Mouse (Mus musculus) stomach, postnatal 0 days (tissue): ENCODE data around the gene Pole2. TPM values are rescaled to one million over a fixed set of nuclear protein-coding genes. Genes with fewer than 3 reads are reported as not detected.

ENCODE experiments used
- ATAC-seq: fragments of 200-750 bp; cut with Nextera tagmentation; 2 replicates; pipeline ENCODE4 v1.8.0; 2017; ENCODE audit not compliant: low FRiP score, low TSS enrichment
- DNase-seq: peaks from one replicate; pipeline ENCODE4 v3.0.0-alpha.2; 2016; ENCODE audit warnings: low spot score
- H3K27ac ChIP-seq: fragments of 300-500 bp; sonication (generic); replicated peaks from 2 replicates; pipeline ENCODE4 v1.5.1; 2014; ENCODE audit warnings: mild to moderate bottlenecking, control low read depth
- H3K27me3 ChIP-seq: fragments of 300-500 bp; sonication (generic); 2 replicates; pipeline ENCODE4 v1.6.1; 2014; ENCODE audit warnings: low read length; ENCODE audit not compliant: control insufficient read depth, insufficient read depth
- H3K36me3 ChIP-seq: fragments of 300-500 bp; sonication (generic); 2 replicates; pipeline ENCODE4 v1.6.1; 2014; ENCODE audit warnings: low read length, mixed read lengths; ENCODE audit not compliant: control insufficient read depth, insufficient read depth
- H3K4me1 ChIP-seq: fragments of 300-500 bp; sonication (generic); replicated peaks from 2 replicates; pipeline ENCODE4 v1.6.1; 2014; ENCODE audit warnings: antibody characterized with exemption; ENCODE audit not compliant: control insufficient read depth, insufficient read depth
- H3K4me2 ChIP-seq: fragments of 300-500 bp; sonication (generic); replicated peaks from 2 replicates; pipeline ENCODE4 v1.6.1; 2014; ENCODE audit warnings: low read depth, mild to moderate bottlenecking, control low read depth, moderate library complexity
- H3K4me3 ChIP-seq: fragments of 300-500 bp; sonication (generic); 2 replicates; pipeline ENCODE4 v1.5.1; 2014; ENCODE audit warnings: low read depth, low read length, control low read depth
- H3K9ac ChIP-seq: fragments of 300-500 bp; sonication (generic); 2 replicates; pipeline ENCODE4 v1.6.1; 2014; ENCODE audit warnings: mild to moderate bottlenecking, low read length, control low read depth, mixed read lengths
- H3K9me3 ChIP-seq: fragments of 300-500 bp; sonication (generic); 2 replicates; pipeline ENCODE4 v1.6.1; 2016; ENCODE audit warnings: low read length; ENCODE audit not compliant: control insufficient read depth
- CTCF ChIP-seq: IDR thresholded peaks from 2 replicates; pipeline ENCODE4 v1.5.1; 2016; ENCODE audit warnings: antibody characterized with exemption, low read depth, mild to moderate bottlenecking, moderate library complexity
- EP300 ChIP-seq: optimal IDR thresholded peaks from 2 replicates; pipeline ENCODE3; 2016; ENCODE audit warnings: antibody characterized with exemption
- WGBS: fragments of 180-500 bp; shearing (Covaris S2); extraction: QIAGEN DNeasy Blood & Tissue Kit; methylation state at CpG from one replicate; pipeline ENCODE4 v1.1.7; 2014; 5-methylcytosine and 5-hydroxymethylcytosine counted together
- microRNA-seq: library from miRNA; unstranded; fragments of <30 nt; microRNA quantifications from one replicate; pipeline ENCODE4, GENCODE M21; 2016
- polyA plus RNA-seq: library from polyadenylated mRNA; unstranded; fragments of >200 nt; fragmentation: Nextera tagmentation; extraction: Ambion mirVana; gene quantifications from 2 replicates; pipeline ENCODE4 v1.2.1, GENCODE M21; 2015

Pole2 gene
- polyA plus RNA-seq, 1 experiment from 2014 or later, result 9.0 TPM

GRCm38 (mm10) chr12:69157107-69157506 is 70.9 kb downstream of the Pole2 start:
- TF ChIP-seq EP300 (no peak), CTCF (no peak)
- no peak overlapping the region for H3K27ac ChIP-seq
- no peak for ATAC-seq
- peaks cover 2% of the 10 kb centered on the region; the same call in 1 of the 2 replicates for H3K4me1 ChIP-seq
- H3K27me3 ChIP-seq, result no peaks in the 10 kb centered on the region
- no peaks in the 10 kb centered on the region for H3K36me3 ChIP-seq
- no peaks in the 10 kb centered on the region for H3K9me3 ChIP-seq
- no peak overlapping the region for H3K4me2 ChIP-seq
- WGBS, result 88% methylated on average over 2 of the region's 2 CpGs
- H3K4me3 ChIP-seq, result no peak overlapping the region
- DNase-seq, result no peak
- H3K9ac ChIP-seq, result no peak overlapping the region

DNA sequence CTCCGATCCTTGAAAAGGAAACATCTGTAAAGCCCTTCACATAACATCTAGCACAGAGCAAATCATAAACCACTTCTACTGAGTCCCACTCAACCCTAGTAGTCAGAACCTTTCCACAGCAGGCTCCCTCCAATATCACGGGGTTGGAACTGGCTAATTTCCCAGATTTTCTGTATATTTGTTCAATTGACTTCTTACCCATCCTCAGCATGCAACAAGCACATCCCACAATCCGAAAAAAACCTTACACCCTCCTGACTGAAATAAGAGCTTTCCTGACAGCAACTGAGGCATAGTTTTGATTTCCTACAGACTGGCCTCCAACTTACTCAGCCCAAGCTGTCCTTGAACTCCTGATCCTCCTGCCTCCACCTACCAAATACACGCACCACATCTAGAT is 71.6 kb downstream of the Pole2 start:
- H3K9me3 ChIP-seq, result no peaks in the 10 kb centered on the region
- 64% methylated on average over 4 of the region's 4 CpGs for WGBS

GRCm38 (mm10) chr12:69155923-69156322 is 72.1 kb downstream of the Pole2 start:
- Histone ChIP-seq H3K9ac (no peak overlapping the region), H3K27ac (no peak overlapping the region), H3K27me3 (no peaks in the 10 kb centered on the region), H3K4me3 (no peak overlapping the region), H3K36me3 (no peaks in the 10 kb centered on the region), H3K4me2 (no peak overlapping the region), H3K4me1 (peaks cover 2% of the 10 kb centered on the region; the same call in 1 of the 2 replicates), H3K9me3 (no peaks in the 10 kb centered on the region)
- WGBS, result 66% methylated on average over 2 of the region's 2 CpGs
- TF ChIP-seq EP300 (no peak), CTCF (no peak)
- ATAC-seq (no peak), DNase-seq (no peak)

More for the DNA sequence above, 71.6 kb downstream of the Pole2 start:
- no peak overlapping the region for H3K4me3 ChIP-seq
- H3K4me2 ChIP-seq, result no peak overlapping the region
- ATAC-seq (no peak), DNase-seq (no peak)
- peaks cover 2% of the 10 kb centered on the region; the same call in 1 of the 2 replicates for H3K4me1 ChIP-seq
- no peaks in the 10 kb centered on the region for H3K27me3 ChIP-seq
- TF ChIP-seq EP300, result no peak
- no peak for TF ChIP-seq CTCF
- no peaks in the 10 kb centered on the region for H3K36me3 ChIP-seq
- no peak overlapping the region for H3K9ac ChIP-seq
- no peak overlapping the region for H3K27ac ChIP-seq

Small RNA genes within 50 kb of the gene (microRNA-seq; reads per million reads assigned to microRNA genes)
- gene Gm47287, result not detected
- gene Gm47295, result not detected

Other genes starting within 250 kb of the Pole2 start
- gene Rps29, start 69.0 kb downstream of the Pole2 start, polyA plus RNA-seq, result 1,988 and 2,229 TPM in 2 replicates
- 4.3 and 5.2 TPM in 2 replicates for gene Lrr1, start 59.4 kb downstream of the Pole2 start, polyA plus RNA-seq
- 843 and 974 TPM in 2 replicates for gene Rpl36al, start 44.1 kb downstream of the Pole2 start, polyA plus RNA-seq
- gene Mgat2, start 44.0 kb downstream of the Pole2 start, polyA plus RNA-seq, result 52.3 and 54.4 TPM in 2 replicates
- 6.9 and 10.3 TPM in 2 replicates for gene Gm49383, start 31.1 kb downstream of the Pole2 start, polyA plus RNA-seq
- 4.0 and 5.2 TPM in 2 replicates for gene Dnaaf2, start 29.8 kb downstream of the Pole2 start, polyA plus RNA-seq
- 8.2 and 8.7 TPM in 2 replicates for gene Gm49384, start 23.9 kb downstream of the Pole2 start, polyA plus RNA-seq
- gene Klhdc1, start 13.0 kb upstream of the Pole2 start, polyA plus RNA-seq, result 20.2 and 20.4 TPM in 2 replicates
- gene Klhdc2, start 68.5 kb upstream of the Pole2 start, polyA plus RNA-seq, result 60.6 and 61.6 TPM in 2 replicates
- 46.5 and 50.0 TPM in 2 replicates for gene Nemf, start 129.0 kb upstream of the Pole2 start, polyA plus RNA-seq
- gene Arf6, start 144.0 kb upstream of the Pole2 start, polyA plus RNA-seq, result 97.8 and 116 TPM in 2 replicates
- gene Gm9887, start 144.3 kb upstream of the Pole2 start, polyA plus RNA-seq, result 2.4 and 4.1 TPM in 2 replicates